Mouse (Mus musculus) left cerebral cortex, adult 8-10 months (tissue): Measurements from ENCODE around the gene Socs2. TPM values are rescaled to one million over a fixed set of nuclear protein-coding genes. Genes with fewer than 3 reads are reported as not detected.
"Not testable (repeated sequence)": the region's sequence is repeated elsewhere in the genome, so short reads cannot be mapped to it uniquely, and the experiment has no call there.

Experiments
- DNase-seq, 2 experiments: peaks; one replicate each; pipeline ENCODE4 v3.0.0; 2022; ENCODE audit warnings: low spot score in 2 of 2
- total RNA-seq, 4 experiments: library from RNA; stranded (reverse); gene quantifications; 2 replicates each; pipeline ENCODE4 v1.2.4; 2022

The Socs2 gene
- total RNA-seq, 4 experiments from 2014 or later, result 26.5 to 29.7 (median 27.7) TPM

GRCm38 (mm10) chr10:95394819-95395812 lies 21.9 kb downstream of the Socs2 start:
- no peak for DNase-seq

- no peak for DNase-seq
Observed at GRCm38 (mm10) chr10:95392073-95392472, 24.9 kb downstream of the Socs2 start.

GRCm38 (mm10) chr10:95390871-95391270 lies 26.1 kb downstream of the Socs2 start:
- DNase-seq, result no peak

- DNase-seq, result not testable (repeated sequence)
Observed at GRCm38 (mm10) chr10:95389805-95390204, 27.2 kb downstream of the Socs2 start.

GRCm38 (mm10) chr10:95388821-95389477 lies 28.0 kb downstream of the Socs2 start:
- no peak for DNase-seq

- no peak for DNase-seq
Observed at GRCm38 (mm10) chr10:95386527-95386926, 30.5 kb downstream of the Socs2 start.

GRCm38 (mm10) chr10:95385801-95386203 lies 31.2 kb downstream of the Socs2 start:
- DNase-seq, result no peak

GRCm38 (mm10) chr10:95385081-95385480 lies 31.9 kb downstream of the Socs2 start:
- no peak for DNase-seq

- DNase-seq, result no peak
Observed at GRCm38 (mm10) chr10:95384446-95384845, 32.5 kb downstream of the Socs2 start.

- no peak for DNase-seq
Observed at GRCm38 (mm10) chr10:95373340-95373739, 43.6 kb downstream of the Socs2 start.

- DNase-seq, result no peak
Observed at GRCm38 (mm10) chr10:95371942-95372341, 45.0 kb downstream of the Socs2 start.

- no peak for DNase-seq
Observed at GRCm38 (mm10) chr10:95369190-95369589, 47.8 kb downstream of the Socs2 start.

GRCm38 (mm10) chr10:95368151-95368550 lies 48.8 kb downstream of the Socs2 start:
- DNase-seq, result no peak

GRCm38 (mm10) chr10:95367661-95368089 lies 49.3 kb downstream of the Socs2 start:
- no peak for DNase-seq

- DNase-seq, result no peak
Observed at GRCm38 (mm10) chr10:95367241-95367640, 49.7 kb downstream of the Socs2 start.

GRCm38 (mm10) chr10:95362326-95362725 lies 54.7 kb downstream of the Socs2 start:
- no peak for DNase-seq

GRCm38 (mm10) chr10:95361260-95361841 lies 55.6 kb downstream of the Socs2 start:
- DNase-seq, result no peak

- DNase-seq, result no peak
Observed at GRCm38 (mm10) chr10:95360048-95360447, 56.9 kb downstream of the Socs2 start.

- DNase-seq, result no peak
Observed at GRCm38 (mm10) chr10:95357721-95358120, 59.3 kb downstream of the Socs2 start.

GRCm38 (mm10) chr10:95356711-95357110 lies 60.3 kb downstream of the Socs2 start:
- no peak for DNase-seq

GRCm38 (mm10) chr10:95355678-95356268 lies 61.2 kb downstream of the Socs2 start:
- no peak for DNase-seq

- no peak for DNase-seq
Observed at GRCm38 (mm10) chr10:95354673-95355072, 62.3 kb downstream of the Socs2 start.
